Mouse (Mus musculus) intestine, embryonic 16.5 days (tissue): ENCODE results near the gene Hmbs. TPM values are rescaled to one million over a fixed set of nuclear protein-coding genes. Genes with fewer than 3 reads are reported as not detected.
"Not testable (repeated sequence)": the region's sequence is repeated elsewhere in the genome, so short reads cannot be mapped to it uniquely, and the experiment has no call there.

ENCODE experiments used
- ATAC-seq: fragments of 200-750 bp; cut with Nextera tagmentation; 2 replicates; pipeline ENCODE4 v1.8.0; 2017; ENCODE audit warnings: moderate TSS enrichment, moderate library complexity
- H3K27ac ChIP-seq: fragments of 300-500 bp; sonication (generic); 2 replicates; pipeline ENCODE4 v1.5.1; 2014; ENCODE audit warnings: mild to moderate bottlenecking, low read length
- H3K27me3 ChIP-seq: fragments of 300-500 bp; sonication (generic); replicated peaks from 2 replicates; pipeline ENCODE4 v1.6.1; 2014; ENCODE audit warnings: low read length, control low read depth, mixed read lengths; ENCODE audit not compliant: control insufficient read depth, insufficient read depth
- H3K36me3 ChIP-seq: fragments of 300-500 bp; sonication (generic); 2 replicates; pipeline ENCODE4 v1.6.1; 2014; ENCODE audit warnings: low read length, control low read depth; ENCODE audit not compliant: control insufficient read depth, insufficient read depth
- H3K4me1 ChIP-seq: fragments of 300-500 bp; sonication (generic); 2 replicates; pipeline ENCODE4 v1.6.1; 2014; ENCODE audit warnings: low read length, control low read depth, mixed read lengths; ENCODE audit not compliant: control insufficient read depth, insufficient read depth
- H3K4me2 ChIP-seq: fragments of 300-500 bp; sonication (generic); 2 replicates; pipeline ENCODE4 v1.6.1; 2014; ENCODE audit warnings: low read depth, low read length, control low read depth
- H3K4me3 ChIP-seq: fragments of 300-500 bp; sonication (generic); 2 replicates; pipeline ENCODE4 v1.5.1; 2014; ENCODE audit warnings: mild to moderate bottlenecking, low read length
- H3K9ac ChIP-seq: fragments of 300-500 bp; sonication (generic); 2 replicates; pipeline ENCODE4 v1.6.1; 2014; ENCODE audit warnings: low read depth, low read length
- H3K9me3 ChIP-seq: fragments of 300-500 bp; sonication (generic); 2 replicates; pipeline ENCODE4 v1.6.1; 2016; ENCODE audit warnings: low read length, control low read depth; ENCODE audit not compliant: control insufficient read depth
- WGBS: fragments of 180-500 bp; shearing (Covaris S2); extraction: QIAGEN DNeasy Blood & Tissue Kit; methylation state at CpG from one replicate; pipeline ENCODE4 v1.1.7; 2014; 5-methylcytosine and 5-hydroxymethylcytosine counted together
- polyA plus RNA-seq: library from polyadenylated mRNA; unstranded; fragments of >200 nt; fragmentation: Nextera tagmentation; extraction: Ambion mirVana; gene quantifications from 2 replicates; pipeline ENCODE4 v1.2.1, GENCODE M21; 2015

Hmbs gene
- polyA plus RNA-seq, 1 experiment from 2014 or later = 155 TPM

GRCm38 (mm10) chr9:44327926-44328325 is 16.1 kb downstream of the Hmbs start:
- no peaks in the 10 kb centered on the region for H3K9me3 ChIP-seq
- WGBS = 87% methylated on average over 5 of the region's 5 CpGs
- H3K4me3 ChIP-seq = peak overlapping the region; percentile 81
- H3K4me2 ChIP-seq = peak overlapping the region; percentile 81
- no peaks in the 10 kb centered on the region for H3K27me3 ChIP-seq
- H3K36me3 ChIP-seq = peaks cover 13% of the 10 kb centered on the region
- H3K27ac ChIP-seq = no peak overlapping the region
- H3K9ac ChIP-seq = 0 out of 2 replicates have a peak overlapping the region, but pooled peaks have one; percentile 91
- ATAC-seq = no peak
- H3K4me1 ChIP-seq = peaks cover 10% of the 10 kb centered on the region

- H3K9ac ChIP-seq = peak overlapping the region; percentile 91
- H3K4me3 ChIP-seq = peak overlapping the region; percentile 81
- ATAC-seq = peak; percentile 51
- H3K4me1 ChIP-seq = peaks cover 10% of the 10 kb centered on the region
- no peaks in the 10 kb centered on the region for H3K27me3 ChIP-seq
- WGBS = 1% methylated on average over 22 of the region's 22 CpGs
- H3K36me3 ChIP-seq = peaks cover 7% of the 10 kb centered on the region; the same call in 1 of the 2 replicates
- H3K27ac ChIP-seq = peak overlapping the region; percentile 96
- H3K4me2 ChIP-seq = peak overlapping the region; percentile 81
- H3K9me3 ChIP-seq = no peaks in the 10 kb centered on the region
Observed at GRCm38 (mm10) chr9:44327064-44327711, 16.8 kb downstream of the Hmbs start.

- H3K9me3 ChIP-seq = no peaks in the 10 kb centered on the region
- peak; percentile 94 for ATAC-seq
Observed at GRCm38 (mm10) chr9:44326371-44327063, 17.5 kb downstream of the Hmbs start.

GRCm38 (mm10) chr9:44325768-44326370 is 18.2 kb downstream of the Hmbs start, which contains the start of gene Dpagt1:
Dpagt1 (plus strand) TSS chr9:44326019.
- H3K36me3 ChIP-seq = no peaks in the 10 kb centered on the region
- peak; percentile 53 for ATAC-seq
- H3K4me3 ChIP-seq = peak within 1 kb of the TSS; percentile 81
- H3K4me2 ChIP-seq = peak within 1 kb of the TSS; percentile 81
- H3K27me3 ChIP-seq = no peaks in the 10 kb centered on the region
- no peaks in the 10 kb centered on the region for H3K9me3 ChIP-seq
- H3K27ac ChIP-seq = peak within 1 kb of the TSS; percentile 96
- 2% methylated on average over 12 of the region's 12 CpGs for WGBS
- H3K4me1 ChIP-seq = peaks cover 11% of the 10 kb centered on the region
- H3K9ac ChIP-seq = peak within 1 kb of the TSS; percentile 91

More at GRCm38 (mm10) chr9:44326371-44327063, 17.5 kb downstream of the Hmbs start:
- WGBS = under 1% methylated on average over 38 of the region's 38 CpGs
- Histone ChIP-seq H3K27me3 (no peaks in the 10 kb centered on the region), H3K36me3 (peaks cover 2% of the 10 kb centered on the region; the same call in 1 of the 2 replicates), H3K4me2 (peak overlapping the region; percentile 81), H3K4me1 (peaks cover 10% of the 10 kb centered on the region), H3K9ac (peak overlapping the region; percentile 91), H3K4me3 (peak overlapping the region; percentile 81), H3K27ac (peak overlapping the region; percentile 96)

GRCm38 (mm10) chr9:44325032-44325767 is 18.8 kb downstream of the Hmbs start:
- 62% methylated on average over 7 of the region's 8 CpGs for WGBS
- Histone ChIP-seq H3K4me1 (peaks cover 13% of the 10 kb centered on the region), H3K4me3 (peak overlapping the region; percentile 81; the same call in 1 of the 2 replicates), H3K27ac (peak overlapping the region; percentile 96), H3K4me2 (peak overlapping the region; percentile 81)
- H3K36me3 ChIP-seq, H3K9ac ChIP-seq, ATAC-seq, H3K9me3 ChIP-seq, H3K27me3 ChIP-seq: not testable (repeated sequence)

- 74% methylated on average over 6 of the region's 6 CpGs for WGBS
- Histone ChIP-seq H3K4me3 (no peak overlapping the region), H3K9me3 (no peaks in the 10 kb centered on the region), H3K4me2 (no peak overlapping the region), H3K27ac (no peak overlapping the region), H3K27me3 (no peaks in the 10 kb centered on the region), H3K36me3 (no peaks in the 10 kb centered on the region), H3K9ac (no peak overlapping the region), H3K4me1 (peaks cover 13% of the 10 kb centered on the region)
- ATAC-seq = no peak
Observed at GRCm38 (mm10) chr9:44324147-44324546, 19.9 kb downstream of the Hmbs start.

- not testable (repeated sequence) for H3K9me3 ChIP-seq
- WGBS = 79% methylated on average over 4 of the region's 4 CpGs
Observed at GRCm38 (mm10) chr9:44323656-44324055, 20.4 kb downstream of the Hmbs start.

GRCm38 (mm10) chr9:44320799-44321133 is 23.3 kb downstream of the Hmbs start:
- Histone ChIP-seq H3K4me1 (peaks cover 19% of the 10 kb centered on the region), H3K27ac (peak overlapping the region; percentile 66), H3K4me3 (peak overlapping the region; percentile 90), H3K27me3 (no peaks in the 10 kb centered on the region), H3K4me2 (peak overlapping the region; percentile 74), H3K9ac (peak overlapping the region; percentile 54), H3K36me3 (0 out of 2 replicates have a peak, but pooled peaks cover 3% of the 10 kb centered on the region), H3K9me3 (no peaks in the 10 kb centered on the region)
- peak; percentile 2; the same call in 1 of the 2 replicates for ATAC-seq
- 22% methylated on average over 6 of the region's 6 CpGs for WGBS

More at GRCm38 (mm10) chr9:44323656-44324055, 20.4 kb downstream of the Hmbs start:
- not testable (repeated sequence) for H3K4me3 ChIP-seq, H3K27me3 ChIP-seq, H3K27ac ChIP-seq, H3K4me2 ChIP-seq, ATAC-seq, H3K36me3 ChIP-seq, H3K9ac ChIP-seq
- H3K4me1 ChIP-seq = peaks cover 18% of the 10 kb centered on the region
